In genomic region chr1:172326684-172327083, GRCm38 (mm10) we compare ENCODE assay signal across 7 mouse cellular contexts. TPM values are rescaled to one million over a fixed set of nuclear protein-coding genes. Genes with fewer than 3 reads are reported as not detected.
DNase-seq lines count a peak whose midpoint lies in the region; ATAC-seq and TF ChIP-seq lines count a peak whose summit lies in the region.

No protein-coding gene starts in this region.

- H3K4me2 ChIP-seq in lung, postnatal 0 days (replicated peaks; ENCODE audit: low read depth, low read length): peak overlapping the region; percentile 55
- H3K4me2 ChIP-seq in forebrain, embryonic 11.5 days (ENCODE audit: low read depth, low read length, severe bottlenecking): peak overlapping the region; percentile 86
- H3K4me2 ChIP-seq in limb, embryonic 11.5 days (ENCODE audit: low read depth, severe bottlenecking): no peak overlapping the region; the same call in 1 of the 2 replicates
- H3K4me2 ChIP-seq in stomach, embryonic 15.5 days: peak overlapping the region; percentile 89

- no peak for TF ChIP-seq EP300 in lung, postnatal 0 days (IDR thresholded peaks at IDR 0.05)

- H3K4me1 ChIP-seq in lung, postnatal 0 days (ENCODE audit: insufficient read depth, low read depth, low read length): no peaks in the 10 kb centered on the region; the same call in 1 of the 2 replicates
- H3K4me1 ChIP-seq in forebrain, embryonic 11.5 days (replicated peaks; ENCODE audit: control insufficient read depth, insufficient read depth, low read length): peaks cover 9% of the 10 kb centered on the region
- peaks cover 5% of the 10 kb centered on the region for H3K4me1 ChIP-seq in limb, embryonic 11.5 days (ENCODE audit: control insufficient read depth, insufficient read depth, low read length)
- peaks cover 8% of the 10 kb centered on the region for H3K4me1 ChIP-seq in stomach, embryonic 15.5 days

- H3K27me3 ChIP-seq in lung, postnatal 0 days (replicated peaks; ENCODE audit: insufficient read depth, low read length): peaks cover 39% of the 10 kb centered on the region; the same call in 1 of the 2 replicates
- H3K27me3 ChIP-seq in forebrain, embryonic 11.5 days (ENCODE audit: control insufficient read depth, insufficient read depth, low read length): peaks cover 16% of the 10 kb centered on the region
- peaks cover 42% of the 10 kb centered on the region for H3K27me3 ChIP-seq in limb, embryonic 11.5 days (ENCODE audit: control insufficient read depth, insufficient read depth, low read length)
- peaks cover 55% of the 10 kb centered on the region for H3K27me3 ChIP-seq in stomach, embryonic 15.5 days (replicated peaks)

- 59% methylated on average over 11 of the region's 11 CpGs for WGBS in lung, postnatal 0 days
- WGBS in forebrain, embryonic 11.5 days: 58% methylated on average over 11 of the region's 11 CpGs
- WGBS in limb, embryonic 11.5 days: 51% methylated on average over 11 of the region's 11 CpGs
- 55% methylated on average over 11 of the region's 11 CpGs for WGBS in stomach, embryonic 15.5 days

- no peak for ATAC-seq in lung, postnatal 0 days
- no peak for ATAC-seq in forebrain, embryonic 11.5 days (replicated peaks; ENCODE audit: low FRiP score)
- ATAC-seq in limb, embryonic 11.5 days (ENCODE audit: insufficient number of reproducible peaks, low FRiP score, low TSS enrichment, low read depth): no peak
- ATAC-seq in stomach, embryonic 15.5 days (ENCODE audit: insufficient read depth, low FRiP score, low read depth): no peak

- no peaks in the 10 kb centered on the region for H3K9me3 ChIP-seq in lung, postnatal 0 days (ENCODE audit: low read length)
- H3K9me3 ChIP-seq in forebrain, embryonic 11.5 days (ENCODE audit: control insufficient read depth, low read length): no peaks in the 10 kb centered on the region
- no peaks in the 10 kb centered on the region for H3K9me3 ChIP-seq in limb, embryonic 11.5 days (ENCODE audit: control insufficient read depth, low read length)
- H3K9me3 ChIP-seq in stomach, embryonic 15.5 days: no peaks in the 10 kb centered on the region

- no peak for DNase-seq in lung, postnatal 0 days (ENCODE audit: low spot score)
- DNase-seq in lung, postnatal 10 days: no peak
- no peak for DNase-seq in forebrain, embryonic 11.5 days (ENCODE audit: low spot score)
- DNase-seq in limb, embryonic 11.5 days (ENCODE audit: low spot score): no peak
- DNase-seq in adrenal gland, postnatal 36 days: no peak
- no peak for DNase-seq in right cerebral cortex, postnatal 25 days

- TF ChIP-seq CTCF in lung, postnatal 0 days (IDR thresholded peaks at IDR 0.05): no peak

- H3K27ac ChIP-seq in lung, postnatal 0 days (ENCODE audit: low read length): no peak overlapping the region
- no peak overlapping the region for H3K27ac ChIP-seq in forebrain, embryonic 11.5 days (ENCODE audit: low read depth, low read length)
- no peak overlapping the region for H3K27ac ChIP-seq in limb, embryonic 11.5 days (replicated peaks; ENCODE audit: low read depth, low read length)
- no peak overlapping the region for H3K27ac ChIP-seq in stomach, embryonic 15.5 days

- no peak overlapping the region for H3K9ac ChIP-seq in lung, postnatal 0 days (replicated peaks; ENCODE audit: low read depth)
- peak overlapping the region; percentile 55; the same call in 1 of the 2 replicates for H3K9ac ChIP-seq in forebrain, embryonic 11.5 days (ENCODE audit: low read length)
- H3K9ac ChIP-seq in limb, embryonic 11.5 days (ENCODE audit: low read length): no peak overlapping the region
- no peak overlapping the region; the same call in 1 of the 2 replicates for H3K9ac ChIP-seq in stomach, embryonic 15.5 days

- H3K4me3 ChIP-seq in lung, postnatal 0 days (ENCODE audit: low read depth, low read length): no peak overlapping the region
- peak overlapping the region; percentile 40; the same call in 1 of the 2 replicates for H3K4me3 ChIP-seq in forebrain, embryonic 11.5 days (ENCODE audit: low read depth, low read length)
- peak overlapping the region; percentile 31 for H3K4me3 ChIP-seq in limb, embryonic 11.5 days (ENCODE audit: low read depth, low read length)
- peak overlapping the region; percentile 43 for H3K4me3 ChIP-seq in stomach, embryonic 15.5 days (replicated peaks)

- H3K36me3 ChIP-seq in lung, postnatal 0 days (ENCODE audit: insufficient read depth, low read length): no peaks in the 10 kb centered on the region
- H3K36me3 ChIP-seq in forebrain, embryonic 11.5 days (ENCODE audit: control insufficient read depth, insufficient read depth, low read length): no peaks in the 10 kb centered on the region
- H3K36me3 ChIP-seq in limb, embryonic 11.5 days (ENCODE audit: control insufficient read depth, insufficient read depth, low read length): no peaks in the 10 kb centered on the region; the same call in 1 of the 2 replicates
- no peaks in the 10 kb centered on the region for H3K36me3 ChIP-seq in stomach, embryonic 15.5 days

RNA-seq across cellular contexts. Expression of gene Kcnj9, which starts 2.4 kb away (rescaled TPM):
- polyA plus RNA-seq in lung, postnatal 0 days (2015; fragmentation: Nextera tagmentation; extraction: Ambion mirVana): not detected in 2 replicates
- polyA plus RNA-seq in forebrain, embryonic 11.5 days (2014; fragmentation: Nextera tagmentation; extraction: Ambion mirVana): 0.68 and 0.89 TPM in 2 replicates
- polyA plus RNA-seq in limb, embryonic 11.5 days (2014; fragmentation: Nextera tagmentation; extraction: Ambion mirVana): not detected in 2 replicates
- 0.05 and 0.09 TPM in 2 replicates for polyA plus RNA-seq in stomach, embryonic 15.5 days (2015; fragmentation: Nextera tagmentation; extraction: Ambion mirVana)
- under 1 TPM in 1 of 2 experiments, not detected in 1; 0.23 TPM for total RNA-seq in adrenal gland, postnatal 36 days (2021)

RNA-seq across cellular contexts. Expression of gene Kcnj10, which starts 14.3 kb away (rescaled TPM):
- polyA plus RNA-seq in lung, postnatal 0 days (2015; fragmentation: Nextera tagmentation; extraction: Ambion mirVana): 0.04 TPM in 2 replicates
- 0.69 and 0.73 TPM in 2 replicates for polyA plus RNA-seq in forebrain, embryonic 11.5 days (2014; fragmentation: Nextera tagmentation; extraction: Ambion mirVana)
- 0.07 and 0.11 TPM in 2 replicates for polyA plus RNA-seq in limb, embryonic 11.5 days (2014; fragmentation: Nextera tagmentation; extraction: Ambion mirVana)
- 0.10 and 0.17 TPM in 2 replicates for polyA plus RNA-seq in stomach, embryonic 15.5 days (2015; fragmentation: Nextera tagmentation; extraction: Ambion mirVana)
- total RNA-seq in adrenal gland, postnatal 36 days (2021): under 1 TPM; 0.46 to 0.56 TPM

RNA-seq across cellular contexts. Expression of gene Atp1a2, which starts 28.8 kb away (rescaled TPM):
- 15.3 and 17.0 TPM in 2 replicates for polyA plus RNA-seq in lung, postnatal 0 days (2015; fragmentation: Nextera tagmentation; extraction: Ambion mirVana)
- polyA plus RNA-seq in forebrain, embryonic 11.5 days (2014; fragmentation: Nextera tagmentation; extraction: Ambion mirVana): 1.5 and 2.1 TPM in 2 replicates
- polyA plus RNA-seq in limb, embryonic 11.5 days (2014; fragmentation: Nextera tagmentation; extraction: Ambion mirVana): 1.4 and 1.5 TPM in 2 replicates
- 4.2 and 4.3 TPM in 2 replicates for polyA plus RNA-seq in stomach, embryonic 15.5 days (2015; fragmentation: Nextera tagmentation; extraction: Ambion mirVana)
- total RNA-seq in adrenal gland, postnatal 36 days (2021): 100 to 1,000 TPM; 134 to 155 TPM

RNA-seq across cellular contexts. Expression of gene Pigm, which starts 49.7 kb away (rescaled TPM):
- polyA plus RNA-seq in lung, postnatal 0 days (2015; fragmentation: Nextera tagmentation; extraction: Ambion mirVana): 3.5 and 3.9 TPM in 2 replicates
- 13.7 and 14.8 TPM in 2 replicates for polyA plus RNA-seq in forebrain, embryonic 11.5 days (2014; fragmentation: Nextera tagmentation; extraction: Ambion mirVana)
- 12.4 and 12.6 TPM in 2 replicates for polyA plus RNA-seq in limb, embryonic 11.5 days (2014; fragmentation: Nextera tagmentation; extraction: Ambion mirVana)
- 6.1 and 6.7 TPM in 2 replicates for polyA plus RNA-seq in stomach, embryonic 15.5 days (2015; fragmentation: Nextera tagmentation; extraction: Ambion mirVana)
- 10 to 100 TPM; 11.2 to 13.2 TPM for total RNA-seq in adrenal gland, postnatal 36 days (2021)
